Mouse (Mus musculus): ENCODE data around the gene Chst14.

GRCm38 (mm10) chr2:118900826-118901140 is 25.5 kb upstream of the Chst14 start:
- TF ChIP-seq CTCF (IDR thresholded peaks at IDR 0.05; ENCODE audit: low read depth, low read length), result no peak
- TF ChIP-seq EP300 (IDR thresholded peaks at IDR 0.05; ENCODE audit: insufficient read depth, low read depth, low read length), result no peak

All from ES-Bruce4 (cell line).